Mouse (Mus musculus) midbrain, embryonic 16.5 days (tissue): ENCODE results near the gene Clhc1. TPM values are rescaled to one million over a fixed set of nuclear protein-coding genes. Genes with fewer than 3 reads are reported as not detected.

Experiments
- ATAC-seq: fragments of 200-750 bp; cut with Nextera tagmentation; 2 replicates; pipeline ENCODE4 v1.8.0; 2017; ENCODE audit warnings: moderate TSS enrichment
- H3K27ac ChIP-seq: fragments of 300-500 bp; sonication (generic); 2 replicates; pipeline ENCODE4 v1.5.1; 2014; ENCODE audit warnings: mild to moderate bottlenecking, low read length, mixed read lengths
- H3K27me3 ChIP-seq: fragments of 300-500 bp; sonication (generic); 2 replicates; pipeline ENCODE4 v1.6.1; 2014; ENCODE audit warnings: low read depth, low read length, mixed read lengths; ENCODE audit not compliant: control insufficient read depth, insufficient read depth
- H3K36me3 ChIP-seq: fragments of 300-500 bp; sonication (generic); 2 replicates; pipeline ENCODE4 v1.6.1; 2014; ENCODE audit warnings: mild to moderate bottlenecking, low read length, moderate library complexity, mixed read lengths; ENCODE audit not compliant: control insufficient read depth, insufficient read depth
- H3K4me1 ChIP-seq: fragments of 300-500 bp; sonication (generic); 2 replicates; pipeline ENCODE4 v1.6.1; 2014; ENCODE audit warnings: mild to moderate bottlenecking, low read length, mixed read lengths; ENCODE audit not compliant: control insufficient read depth, insufficient read depth
- H3K4me2 ChIP-seq: fragments of 300-500 bp; sonication (generic); 2 replicates; pipeline ENCODE4 v1.6.1; 2014; ENCODE audit warnings: mild to moderate bottlenecking, low read length, mixed read lengths
- H3K4me3 ChIP-seq: fragments of 300-500 bp; sonication (generic); 2 replicates; pipeline ENCODE4 v1.5.1; 2014; ENCODE audit warnings: low read depth, mild to moderate bottlenecking, low read length, moderate library complexity, mixed read lengths
- H3K9ac ChIP-seq: fragments of 300-500 bp; sonication (generic); 2 replicates; pipeline ENCODE4 v1.6.1; 2014; ENCODE audit warnings: low read depth, low read length, mixed read lengths
- H3K9me3 ChIP-seq: fragments of 300-500 bp; sonication (generic); replicated peaks from 2 replicates; pipeline ENCODE4 v1.6.1; 2014; ENCODE audit warnings: mild to moderate bottlenecking, low read length, mixed read lengths; ENCODE audit not compliant: control insufficient read depth, poor library complexity, severe bottlenecking
- WGBS: fragments of 180-500 bp; shearing (Covaris S2); extraction: QIAGEN DNeasy Blood & Tissue Kit; methylation state at CpG from one replicate; pipeline ENCODE4 v1.1.7; 2014; 5-methylcytosine and 5-hydroxymethylcytosine counted together
- polyA plus RNA-seq: library from polyadenylated mRNA; unstranded; fragments of >200 nt; fragmentation: Nextera tagmentation; extraction: Ambion mirVana; gene quantifications from 2 replicates; pipeline ENCODE4 v1.2.1, GENCODE M21; 2015

Gene Clhc1
- polyA plus RNA-seq, 1 experiment from 2014 or later = 0.14 TPM

DNA sequence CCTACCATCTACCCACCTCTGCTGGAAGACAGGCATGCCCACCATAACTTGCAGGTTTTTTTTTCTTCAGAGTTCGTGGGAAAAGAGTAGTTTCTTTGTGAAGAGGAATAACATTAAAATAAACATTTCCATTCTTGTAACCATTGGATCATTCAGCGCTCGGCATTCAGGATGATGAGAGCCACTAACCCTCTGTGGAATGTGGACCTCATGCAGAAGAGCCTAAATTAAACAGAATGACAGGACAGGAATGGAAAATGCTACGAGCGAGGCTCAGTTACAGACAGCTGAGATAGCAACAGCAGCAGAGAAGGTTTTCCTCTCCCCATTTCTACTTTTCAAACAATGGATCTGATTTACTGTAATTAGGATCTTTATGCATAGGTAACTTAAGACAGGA, 78.8 kb downstream of the Clhc1 start:
- no peaks in the 10 kb centered on the region for H3K4me1 ChIP-seq
- H3K4me2 ChIP-seq = no peak overlapping the region
- H3K4me3 ChIP-seq = no peak overlapping the region
- no peak overlapping the region for H3K27ac ChIP-seq
- no peak for ATAC-seq
- H3K9me3 ChIP-seq = no peaks in the 10 kb centered on the region
- no peaks in the 10 kb centered on the region for H3K27me3 ChIP-seq
- H3K36me3 ChIP-seq = no peaks in the 10 kb centered on the region
- 79% methylated on average over 5 of the region's 5 CpGs for WGBS
- H3K9ac ChIP-seq = no peak overlapping the region

DNA sequence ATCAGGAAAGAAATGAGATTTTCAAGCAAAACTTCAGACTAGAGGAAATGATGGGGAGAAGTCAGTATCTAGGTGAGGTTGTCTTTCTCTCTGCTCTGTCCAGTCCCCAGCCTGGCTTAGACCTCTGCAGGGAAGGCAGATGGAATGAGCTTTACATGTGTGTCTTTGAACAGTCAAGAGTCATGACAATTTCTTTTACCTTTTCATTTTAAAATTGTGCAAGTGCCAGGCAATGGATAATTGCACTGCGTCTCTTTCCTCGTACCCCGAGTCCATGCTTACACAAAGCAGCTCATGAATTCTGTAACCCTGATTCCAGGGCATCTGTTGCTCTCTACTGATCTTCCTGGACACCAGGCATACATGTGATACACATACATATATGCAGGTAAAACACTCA, 80.0 kb downstream of the Clhc1 start:
- no peak for ATAC-seq
- WGBS = 93% methylated on average over 3 of the region's 3 CpGs
- Histone ChIP-seq H3K36me3 (no peaks in the 10 kb centered on the region), H3K27me3 (no peaks in the 10 kb centered on the region), H3K27ac (no peak overlapping the region), H3K9me3 (no peaks in the 10 kb centered on the region), H3K4me1 (no peaks in the 10 kb centered on the region), H3K9ac (no peak overlapping the region), H3K4me3 (no peak overlapping the region), H3K4me2 (no peak overlapping the region)

Other genes with a start within 250 kb of the Clhc1 start
- gene Ccdc88a, start 174.3 kb upstream of the Clhc1 start, polyA plus RNA-seq = 70.1 and 80.5 TPM in 2 replicates
- 7.3 and 8.4 TPM in 2 replicates for gene Prorsd1, start 32.9 kb upstream of the Clhc1 start, polyA plus RNA-seq
- 43.3 and 48.7 TPM in 2 replicates for gene Mtif2, start 21.5 kb upstream of the Clhc1 start, polyA plus RNA-seq
- 485 and 507 TPM in 2 replicates for gene Rps27a, start 159 bp downstream of the Clhc1 start, polyA plus RNA-seq
- gene Rtn4, start 145.0 kb downstream of the Clhc1 start, polyA plus RNA-seq = 140 and 142 TPM in 2 replicates